Mouse (Mus musculus) lung, postnatal 0 days (tissue): ENCODE measurements around the gene Cdc6. TPM values are rescaled to one million over a fixed set of nuclear protein-coding genes. Genes with fewer than 3 reads are reported as not detected.
"Not testable (repeated sequence)": the region's sequence is repeated elsewhere in the genome, so short reads cannot be mapped to it uniquely, and the experiment has no call there.

Source experiments
- ATAC-seq: fragments of 200-750 bp; cut with Nextera tagmentation; 2 replicates; pipeline ENCODE4 v1.8.0; 2017; ENCODE audit warnings: moderate library complexity
- DNase-seq: peaks from one replicate; pipeline ENCODE4 v3.0.0-alpha.2; 2016; ENCODE audit warnings: low spot score
- H3K27ac ChIP-seq: fragments of 300-500 bp; sonication (generic); 2 replicates; pipeline ENCODE4 v1.5.1; 2014; ENCODE audit warnings: antibody characterized with exemption, mild to moderate bottlenecking, low read length, mixed read lengths
- H3K27me3 ChIP-seq: fragments of 300-500 bp; sonication (generic); replicated peaks from 2 replicates; pipeline ENCODE4 v1.6.1; 2014; ENCODE audit warnings: low read length, mixed read lengths; ENCODE audit not compliant: insufficient read depth
- H3K36me3 ChIP-seq: fragments of 300-500 bp; sonication (generic); 2 replicates; pipeline ENCODE4 v1.6.1; 2014; ENCODE audit warnings: low read length, mixed read lengths; ENCODE audit not compliant: insufficient read depth
- H3K4me1 ChIP-seq: fragments of 300-500 bp; sonication (generic); 2 replicates; pipeline ENCODE4 v1.6.1; 2014; ENCODE audit warnings: antibody characterized with exemption, low read depth, low read length, mixed read lengths; ENCODE audit not compliant: insufficient read depth
- H3K4me2 ChIP-seq: fragments of 300-500 bp; sonication (generic); replicated peaks from 2 replicates; pipeline ENCODE4 v1.6.1; 2014; ENCODE audit warnings: low read depth, mild to moderate bottlenecking, low read length, moderate library complexity, mixed read lengths
- H3K4me3 ChIP-seq: fragments of 300-500 bp; sonication (generic); 2 replicates; pipeline ENCODE4 v1.5.1; 2014; ENCODE audit warnings: low read depth, low read length
- H3K9ac ChIP-seq: fragments of 300-500 bp; sonication (generic); replicated peaks from 2 replicates; pipeline ENCODE4 v1.6.1; 2014; ENCODE audit warnings: low read depth, mild to moderate bottlenecking
- H3K9me3 ChIP-seq: fragments of 300-500 bp; sonication (generic); 2 replicates; pipeline ENCODE4 v1.6.1; 2016; ENCODE audit warnings: low read length, mixed read lengths
- CTCF ChIP-seq: IDR thresholded peaks from 2 replicates; pipeline ENCODE4 v1.5.1; 2016; ENCODE audit warnings: antibody characterized with exemption, mild to moderate bottlenecking
- EP300 ChIP-seq: IDR thresholded peaks from 2 replicates; pipeline ENCODE4 v1.6.1; 2016; ENCODE audit warnings: antibody characterized with exemption, mild to moderate bottlenecking, control low read depth
- WGBS: fragments of 180-500 bp; shearing (Covaris S2); extraction: QIAGEN DNeasy Blood & Tissue Kit; methylation state at CpG from one replicate; pipeline ENCODE4 v1.1.7; 2014; 5-methylcytosine and 5-hydroxymethylcytosine counted together
- polyA plus RNA-seq: library from polyadenylated mRNA; unstranded; fragments of >200 nt; fragmentation: Nextera tagmentation; extraction: Ambion mirVana; gene quantifications from 2 replicates; pipeline ENCODE4 v1.2.1, GENCODE M21; 2015

Gene Cdc6
- polyA plus RNA-seq, 1 experiment from 2014 or later: 2.6 TPM

DNA sequence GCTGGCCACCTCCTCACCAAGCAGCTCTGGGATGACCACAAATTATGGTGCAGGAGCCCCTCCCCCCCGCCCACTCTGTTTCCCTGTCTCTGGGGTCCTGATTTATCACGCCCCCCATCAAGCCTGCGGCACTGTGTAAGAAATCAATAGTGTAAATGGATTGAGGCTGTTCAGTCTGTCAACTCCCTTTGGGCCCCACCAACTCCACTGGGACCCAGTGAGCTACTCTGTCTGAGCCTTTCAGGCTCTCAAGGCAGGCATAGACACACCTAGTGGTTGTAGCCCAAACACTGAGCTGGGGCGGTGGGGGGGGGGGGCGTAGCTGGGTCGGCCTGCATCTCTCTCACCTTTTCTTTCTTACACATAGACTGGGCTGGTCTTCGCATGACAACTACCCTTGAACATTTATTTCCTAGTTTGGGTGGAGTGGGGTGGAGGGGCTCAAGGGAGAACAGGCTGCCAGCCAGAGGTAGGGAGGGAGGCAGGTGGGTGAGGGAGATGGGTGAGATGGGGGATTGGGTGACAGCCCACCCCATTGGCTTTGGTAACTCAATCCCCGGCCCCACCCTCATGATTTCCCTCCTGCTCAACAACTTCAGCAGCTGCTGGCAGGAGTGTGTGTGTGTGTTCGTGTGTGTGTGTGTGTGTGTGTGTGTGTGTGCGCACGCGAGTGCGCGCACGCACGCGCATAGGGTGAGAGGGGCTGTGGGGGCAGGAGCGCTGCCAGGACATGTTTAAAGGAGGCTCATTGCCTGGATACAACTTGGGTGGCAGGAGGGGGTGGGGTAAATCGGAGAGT is 24.9 kb downstream of the Cdc6 start:
- peaks cover 66% of the 10 kb centered on the region for H3K4me1 ChIP-seq
- ATAC-seq: no peak
- H3K27me3 ChIP-seq: no peaks in the 10 kb centered on the region
- H3K36me3 ChIP-seq: no peaks in the 10 kb centered on the region
- no peak for TF ChIP-seq CTCF
- TF ChIP-seq EP300: no peak; the same call in 1 of the 2 replicates
- no peaks in the 10 kb centered on the region for H3K9me3 ChIP-seq
- no peak for DNase-seq
- no peak overlapping the region for H3K9ac ChIP-seq
- peak overlapping the region; percentile 69 for H3K27ac ChIP-seq
- peak overlapping the region; percentile 32 for H3K4me2 ChIP-seq
- H3K4me3 ChIP-seq: no peak overlapping the region
- WGBS: 8% methylated on average over 17 of the region's 19 CpGs

DNA sequence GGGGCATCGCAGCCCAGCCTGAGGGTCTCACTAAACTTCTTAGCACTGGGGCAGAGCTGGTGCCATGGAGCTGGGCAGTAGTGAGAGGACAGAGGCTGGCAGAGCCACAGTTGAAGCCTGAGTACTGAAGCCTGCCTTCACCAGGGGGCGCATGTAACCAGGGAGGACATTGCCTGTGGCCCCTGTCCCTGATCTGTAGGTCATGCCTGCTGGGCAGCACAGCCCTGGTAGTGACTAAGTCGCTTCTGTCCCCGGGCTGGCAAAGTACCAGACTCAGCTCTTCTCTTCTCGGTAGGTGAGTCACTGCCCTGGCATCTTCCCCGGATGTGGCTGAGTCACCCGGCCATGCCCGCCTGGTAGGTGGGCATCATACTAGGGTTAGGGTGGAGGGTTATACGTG is 25.6 kb downstream of the Cdc6 start:
- peak; percentile 91 for DNase-seq
- no peaks in the 10 kb centered on the region for H3K9me3 ChIP-seq
- H3K9ac ChIP-seq: no peak overlapping the region
- 21% methylated on average over 8 of the region's 9 CpGs for WGBS
- no peaks in the 10 kb centered on the region for H3K27me3 ChIP-seq
- peaks cover 59% of the 10 kb centered on the region for H3K4me1 ChIP-seq
- no peaks in the 10 kb centered on the region for H3K36me3 ChIP-seq
- peak overlapping the region; percentile 32 for H3K4me2 ChIP-seq
- TF ChIP-seq CTCF (peak; percentile 83), EP300 (0 out of 2 replicates have a peak, but pooled peaks have one; percentile 19)
- H3K4me3 ChIP-seq: no peak overlapping the region
- peak overlapping the region; percentile 69 for H3K27ac ChIP-seq
- peak; percentile 18 for ATAC-seq

DNA sequence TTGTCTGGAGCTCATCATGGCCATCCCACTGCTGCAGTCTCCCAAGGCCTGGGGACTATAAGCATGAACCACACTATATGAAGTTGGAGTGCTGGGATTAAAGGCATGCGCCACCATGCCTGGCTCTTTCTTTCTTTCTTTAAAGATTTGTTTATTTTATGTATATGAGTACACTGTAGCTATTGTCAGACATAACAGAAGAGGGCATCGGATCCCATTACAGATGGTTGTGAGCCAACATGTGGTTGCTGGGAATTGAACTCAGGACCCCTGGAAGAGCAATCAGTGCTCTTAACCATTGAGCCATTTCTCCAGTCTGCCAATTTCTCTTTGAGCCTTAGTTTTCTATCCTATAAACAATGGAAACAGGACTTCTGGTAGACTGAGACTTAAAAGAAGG is 26.2 kb downstream of the Cdc6 start:
- not testable (repeated sequence) for H3K4me3 ChIP-seq, H3K9ac ChIP-seq, H3K9me3 ChIP-seq, DNase-seq, H3K36me3 ChIP-seq, H3K4me2 ChIP-seq, ATAC-seq, H3K27me3 ChIP-seq
- peaks cover 60% of the 10 kb centered on the region for H3K4me1 ChIP-seq
- whole genome bisulfite sequencing: 73% methylated on average over 2 of the region's 2 CpGs
- peak overlapping the region; percentile 69; the same call in 1 of the 2 replicates for H3K27ac ChIP-seq

DNA sequence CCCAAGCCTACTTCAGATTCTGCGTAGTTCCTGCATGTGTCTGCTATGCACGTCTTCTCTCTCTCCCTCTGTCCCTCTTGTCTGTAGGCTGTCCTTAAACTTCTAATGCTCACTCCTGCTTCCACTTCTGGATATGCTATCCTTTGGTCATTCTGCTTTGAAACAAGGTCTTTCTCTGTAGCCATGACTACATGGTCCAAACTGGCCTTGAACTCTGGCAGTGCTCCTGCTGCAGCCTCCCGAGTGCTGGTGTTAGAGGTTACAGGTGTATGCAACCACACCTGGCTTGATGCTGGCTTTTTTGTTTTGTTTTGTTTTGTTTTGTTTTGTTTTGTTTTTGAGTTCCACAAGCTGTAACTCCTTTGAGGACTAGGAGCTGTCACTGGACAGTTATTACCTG is 26.8 kb downstream of the Cdc6 start:
- H3K9me3 ChIP-seq: no peaks in the 10 kb centered on the region
- no peak for TF ChIP-seq CTCF
- TF ChIP-seq EP300: no peak
- no peaks in the 10 kb centered on the region for H3K27me3 ChIP-seq
- H3K4me3 ChIP-seq: no peak overlapping the region
- no peak overlapping the region; the same call in 1 of the 2 replicates for H3K27ac ChIP-seq
- no peaks in the 10 kb centered on the region for H3K36me3 ChIP-seq
- ATAC-seq (no peak), DNase-seq (no peak)
- WGBS: 82% methylated on average over 3 of the region's 3 CpGs
- no peak overlapping the region for H3K4me2 ChIP-seq
- H3K4me1 ChIP-seq: peaks cover 65% of the 10 kb centered on the region
- H3K9ac ChIP-seq: no peak overlapping the region

DNA sequence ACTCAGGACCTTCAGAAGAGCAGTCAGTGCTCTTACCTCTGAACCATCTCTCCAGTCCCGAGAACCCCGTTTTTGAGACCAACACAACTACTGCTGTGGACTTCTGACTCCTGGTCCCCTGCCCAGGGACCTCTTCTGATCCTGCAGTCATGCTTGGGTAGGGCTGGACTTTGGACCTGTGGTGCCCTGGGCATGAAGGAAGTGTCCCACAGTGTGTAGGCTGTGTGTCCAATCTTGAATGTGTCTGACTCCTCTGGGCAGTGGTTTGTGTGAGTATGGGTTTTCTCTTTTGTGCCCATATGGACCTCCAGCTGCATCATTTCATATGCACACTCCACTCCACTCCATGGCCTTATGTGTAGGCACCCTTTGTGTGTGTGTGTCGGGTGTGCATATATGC is 27.5 kb downstream of the Cdc6 start:
- Histone ChIP-seq H3K9ac (no peak overlapping the region), H3K36me3 (no peaks in the 10 kb centered on the region), H3K4me2 (no peak overlapping the region), H3K4me3 (no peak overlapping the region), H3K27ac (peak overlapping the region; percentile 97; the same call in 1 of the 2 replicates), H3K9me3 (no peaks in the 10 kb centered on the region), H3K4me1 (peaks cover 64% of the 10 kb centered on the region), H3K27me3 (no peaks in the 10 kb centered on the region)
- WGBS: 85% methylated on average over 3 of the region's 3 CpGs
- no peak for ATAC-seq
- no peak for DNase-seq
- no peak for TF ChIP-seq EP300
- no peak for TF ChIP-seq CTCF

DNA sequence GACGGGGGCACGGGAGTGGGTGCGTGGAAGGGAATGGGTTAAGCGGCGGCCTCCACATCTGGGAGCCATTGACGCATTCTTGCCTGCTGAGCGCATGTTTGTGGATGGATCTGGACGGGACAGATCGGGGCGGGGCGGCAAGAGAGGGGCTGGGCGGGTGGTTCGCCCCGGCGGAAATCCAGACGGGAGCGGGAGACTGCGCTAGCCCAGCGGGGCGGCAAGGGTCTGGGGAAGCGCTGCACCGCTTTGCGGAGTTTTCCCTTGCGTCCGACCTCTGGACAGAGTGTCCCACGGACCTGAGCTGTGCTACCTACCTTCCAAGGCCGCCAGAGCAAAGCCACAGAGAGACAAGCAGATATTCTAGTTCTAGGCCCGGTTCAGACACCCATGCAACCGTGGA is 28.6 kb downstream of the Cdc6 start:
- H3K9me3 ChIP-seq: no peaks in the 10 kb centered on the region

More for the DNA sequence above, 28.6 kb downstream of the Cdc6 start:
- DNase-seq: peak; percentile 94
- peak overlapping the region; percentile 96 for H3K4me2 ChIP-seq
- under 1% methylated on average over 29 of the region's 29 CpGs for WGBS
- ATAC-seq: peak; percentile 59
- H3K4me1 ChIP-seq: peaks cover 64% of the 10 kb centered on the region
- H3K9ac ChIP-seq: peak overlapping the region; percentile 45
- H3K4me3 ChIP-seq: peak overlapping the region; percentile 69
- no peaks in the 10 kb centered on the region for H3K36me3 ChIP-seq
- no peak for TF ChIP-seq CTCF
- peak; percentile 14; the same call in 1 of the 2 replicates for TF ChIP-seq EP300
- peak overlapping the region; percentile 97 for H3K27ac ChIP-seq
- no peaks in the 10 kb centered on the region for H3K27me3 ChIP-seq
